Mouse (Mus musculus) neural tube, embryonic 14.5 days (tissue): ENCODE data around the gene Klf3. TPM values are rescaled to one million over a fixed set of nuclear protein-coding genes. Genes with fewer than 3 reads are reported as not detected.

ENCODE experiments used
- ATAC-seq: fragments of 200-750 bp; cut with Nextera tagmentation; 2 replicates; pipeline ENCODE4 v1.8.0; 2017; ENCODE audit warnings: low read depth, mild to moderate bottlenecking, moderate TSS enrichment, moderate library complexity
- H3K27ac ChIP-seq: fragments of 300-500 bp; sonication (generic); 2 replicates; pipeline ENCODE4 v1.5.1; 2014; ENCODE audit warnings: low read depth, mild to moderate bottlenecking, control low read depth, low read length, moderate library complexity, mixed read lengths
- H3K27me3 ChIP-seq: fragments of 300-500 bp; sonication (generic); 2 replicates; pipeline ENCODE4 v1.6.1; 2014; ENCODE audit warnings: low read length; ENCODE audit not compliant: control insufficient read depth, insufficient read depth
- H3K36me3 ChIP-seq: fragments of 300-500 bp; sonication (generic); 2 replicates; pipeline ENCODE4 v1.6.1; 2014; ENCODE audit warnings: low read length, mixed read lengths; ENCODE audit not compliant: control insufficient read depth, insufficient read depth
- H3K4me1 ChIP-seq: fragments of 300-500 bp; sonication (generic); 2 replicates; pipeline ENCODE4 v1.6.1; 2014; ENCODE audit warnings: low read length; ENCODE audit not compliant: control insufficient read depth, insufficient read depth
- H3K4me2 ChIP-seq: fragments of 300-500 bp; sonication (generic); 2 replicates; pipeline ENCODE4 v1.6.1; 2014; ENCODE audit warnings: mild to moderate bottlenecking, low read depth, low read length, control low read depth
- H3K4me3 ChIP-seq: fragments of 300-500 bp; sonication (generic); 2 replicates; pipeline ENCODE4 v1.5.1; 2014; ENCODE audit warnings: low read depth, low read length, control low read depth, mixed read lengths
- H3K9ac ChIP-seq: fragments of 300-500 bp; sonication (generic); replicated peaks from 2 replicates; pipeline ENCODE4 v1.6.1; 2014; ENCODE audit warnings: low read depth, mild to moderate bottlenecking, control low read depth, low read length, mixed read lengths
- H3K9me3 ChIP-seq: fragments of 300-500 bp; sonication (generic); 2 replicates; pipeline ENCODE4 v1.6.1; 2016; ENCODE audit warnings: low read length; ENCODE audit not compliant: control insufficient read depth
- WGBS: fragments of 180-500 bp; shearing (Covaris S2); extraction: QIAGEN DNeasy Blood & Tissue Kit; methylation state at CpG from one replicate; pipeline ENCODE4 v1.1.7; 2014; 5-methylcytosine and 5-hydroxymethylcytosine counted together
- polyA plus RNA-seq: library from polyadenylated mRNA; unstranded; fragments of >200 nt; fragmentation: Nextera tagmentation; extraction: Ambion mirVana; gene quantifications from 2 replicates; pipeline ENCODE4 v1.2.1, GENCODE M21; 2014

Klf3 gene
- 15.8 and 20.1 TPM in 2 replicates for polyA plus RNA-seq

DNA sequence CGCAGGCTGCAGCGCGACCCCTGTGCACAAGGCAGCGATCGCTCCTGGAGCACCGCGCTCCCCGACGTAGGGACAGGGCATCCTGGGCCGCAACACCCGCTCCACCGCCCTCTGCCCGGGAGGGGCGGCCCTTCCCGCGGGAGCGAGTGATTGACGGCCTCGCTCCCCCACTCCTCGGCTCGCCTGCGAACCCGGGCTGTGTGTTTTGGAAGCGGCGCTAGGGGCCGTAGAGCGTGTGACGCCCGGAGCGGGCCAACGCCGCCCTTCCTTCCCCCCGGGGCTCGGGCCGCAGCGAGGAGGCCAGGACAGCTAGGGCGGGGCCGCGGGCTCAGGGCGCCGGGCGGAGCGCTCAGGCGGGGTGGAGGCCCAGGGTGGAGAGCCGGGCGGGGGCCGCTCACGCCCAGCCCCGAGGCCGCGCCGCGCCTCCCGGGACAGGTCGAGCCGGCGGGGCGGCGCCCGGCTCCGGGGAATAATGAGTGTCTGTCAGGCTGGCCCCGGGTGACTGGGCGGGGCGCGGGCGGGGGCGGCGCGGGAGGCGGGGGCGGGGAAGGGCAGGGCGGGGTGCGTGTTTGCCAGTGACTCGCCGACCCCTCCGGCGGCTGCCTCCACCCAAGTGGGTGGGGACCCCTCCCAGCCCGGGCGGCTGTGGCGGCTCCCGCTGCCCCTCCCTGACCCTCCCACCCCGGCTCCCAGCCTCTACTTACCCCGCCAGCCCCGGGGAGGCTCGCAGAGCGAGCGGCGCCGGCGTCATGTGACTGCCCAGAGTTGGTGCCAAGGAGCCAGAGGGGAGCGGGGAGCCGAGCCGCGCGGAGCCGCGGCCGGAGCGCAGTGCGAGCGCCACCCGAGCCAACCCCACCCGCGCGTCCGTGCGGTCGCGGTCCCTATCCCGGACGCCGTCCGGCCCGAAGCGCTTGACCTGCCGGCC, at the start of gene Klf3:
Gene Klf3, plus strand, starts transcription at position 594 of the 925 bp plus-strand sequence.
- H3K4me1 ChIP-seq = peaks cover 8% of the 10 kb centered on the region
- peak within 1 kb of the TSS; percentile 76 for H3K4me3 ChIP-seq
- WGBS = under 1% methylated on average over 76 of the region's 116 CpGs
- ATAC-seq = peak; percentile 90
- peak within 1 kb of the TSS; percentile 89 for H3K4me2 ChIP-seq
- no peaks in the 10 kb centered on the region for H3K36me3 ChIP-seq
- H3K9me3 ChIP-seq = no peaks in the 10 kb centered on the region
- H3K27me3 ChIP-seq = no peaks in the 10 kb centered on the region
- peak within 1 kb of the TSS; percentile 86 for H3K27ac ChIP-seq
- H3K9ac ChIP-seq = peak within 1 kb of the TSS; percentile 76

DNA sequence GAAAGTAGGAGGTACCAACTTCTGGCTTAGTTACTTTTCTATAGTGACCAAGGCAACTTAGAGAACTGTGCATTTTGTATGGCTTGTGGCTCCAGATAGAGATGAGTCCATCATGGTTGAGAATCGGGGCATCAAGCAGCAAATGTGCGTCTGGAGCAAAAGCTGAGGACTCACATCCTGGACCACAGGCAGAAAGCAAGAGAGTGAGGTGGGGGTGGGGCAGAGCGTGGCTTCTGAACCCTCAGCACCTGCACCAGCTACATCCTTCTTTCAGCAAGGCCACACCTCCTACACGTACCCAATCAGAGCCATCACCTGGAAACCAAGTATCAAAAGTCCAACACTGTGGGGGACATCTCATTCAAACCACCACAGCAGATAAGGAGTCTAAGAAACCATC, 40.9 kb upstream of the Klf3 start:
- Histone ChIP-seq H3K27ac (no peak overlapping the region), H3K27me3 (no peaks in the 10 kb centered on the region), H3K4me2 (no peak overlapping the region), H3K36me3 (no peaks in the 10 kb centered on the region), H3K4me1 (no peaks in the 10 kb centered on the region), H3K4me3 (no peak overlapping the region), H3K9me3 (no peaks in the 10 kb centered on the region; the same call in 1 of the 2 replicates), H3K9ac (no peak overlapping the region)
- 92% methylated on average over 4 of the region's 4 CpGs for WGBS
- no peak for ATAC-seq

DNA sequence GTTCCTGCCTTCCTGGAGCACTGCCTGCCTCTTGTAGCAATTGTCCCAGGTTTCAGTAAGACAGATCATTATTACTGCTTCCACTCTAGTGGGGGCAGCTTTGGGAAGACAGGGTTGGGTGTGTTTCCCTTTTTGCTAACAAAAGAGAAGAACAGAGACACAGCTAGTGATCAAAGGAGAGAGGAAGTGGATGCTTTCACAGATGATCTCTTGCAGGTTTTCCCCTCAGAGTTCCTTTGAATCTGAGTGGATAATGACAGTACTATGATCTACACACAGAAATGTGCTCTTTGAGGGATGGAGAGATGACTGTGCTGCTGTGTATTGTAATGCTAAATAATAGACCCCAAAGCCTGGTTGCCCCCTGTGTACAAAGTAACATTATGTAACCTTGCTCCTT, 38.7 kb upstream of the Klf3 start:
- no peaks in the 10 kb centered on the region for H3K4me1 ChIP-seq
- H3K9ac ChIP-seq = no peak overlapping the region
- H3K9me3 ChIP-seq = peaks cover 3% of the 10 kb centered on the region; the same call in 1 of the 2 replicates
- no peaks in the 10 kb centered on the region for H3K36me3 ChIP-seq
- H3K27me3 ChIP-seq = no peaks in the 10 kb centered on the region
- no peak overlapping the region for H3K4me3 ChIP-seq
- H3K27ac ChIP-seq = no peak overlapping the region
- no peak for ATAC-seq
- H3K4me2 ChIP-seq = no peak overlapping the region

DNA sequence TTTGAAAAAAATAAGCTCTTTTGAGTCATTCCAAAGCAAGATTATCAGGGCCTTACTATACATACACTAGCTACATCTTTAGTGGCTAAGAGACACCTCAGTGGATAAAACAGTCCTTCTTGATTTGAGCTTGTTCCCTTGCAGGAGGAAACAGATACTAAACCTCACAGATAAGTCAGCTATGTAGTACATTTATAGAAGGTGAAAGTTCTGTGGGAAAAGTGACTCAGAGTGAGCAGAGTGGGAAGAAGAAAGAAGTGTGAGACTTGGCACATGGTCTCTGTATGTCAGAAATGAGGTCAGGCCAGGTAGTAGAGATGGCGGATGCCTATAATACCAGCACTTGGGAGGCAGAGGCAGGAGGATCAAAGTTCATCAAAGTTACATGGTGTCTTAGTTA, 37.4 kb upstream of the Klf3 start:
- no peak overlapping the region for H3K9ac ChIP-seq
- H3K27ac ChIP-seq = no peak overlapping the region
- H3K4me3 ChIP-seq = no peak overlapping the region
- H3K27me3 ChIP-seq = no peaks in the 10 kb centered on the region
- H3K4me2 ChIP-seq = no peak overlapping the region
- no peaks in the 10 kb centered on the region for H3K4me1 ChIP-seq
- peaks cover 3% of the 10 kb centered on the region; the same call in 1 of the 2 replicates for H3K9me3 ChIP-seq
- 100% methylated on average over 1 of the region's 1 CpGs for WGBS
- no peaks in the 10 kb centered on the region for H3K36me3 ChIP-seq
- ATAC-seq = no peak

DNA sequence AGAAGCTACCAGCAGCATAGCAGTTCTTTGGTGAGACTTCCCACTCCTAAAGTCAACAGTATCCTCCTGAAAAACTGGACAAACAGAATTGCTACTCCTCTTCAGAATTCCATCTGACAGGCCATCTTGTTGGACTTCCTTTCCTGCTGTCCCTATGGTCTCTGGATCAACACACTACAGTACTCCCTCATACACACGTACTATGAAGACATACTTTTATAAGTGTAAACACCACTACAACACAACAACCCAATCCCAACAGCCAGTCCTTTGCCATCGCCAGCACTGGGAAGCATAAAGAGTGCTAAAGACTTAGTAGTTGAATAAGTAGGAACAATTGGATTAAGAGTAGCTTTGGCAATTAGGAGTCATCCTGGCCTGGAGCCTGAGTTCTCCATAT, 36.6 kb upstream of the Klf3 start:
- H3K27ac ChIP-seq = no peak overlapping the region
- H3K4me1 ChIP-seq = no peaks in the 10 kb centered on the region
- H3K4me2 ChIP-seq = no peak overlapping the region
- H3K36me3 ChIP-seq = no peaks in the 10 kb centered on the region
- WGBS = 91% methylated on average over 2 of the region's 2 CpGs
- no peak overlapping the region for H3K4me3 ChIP-seq
- no peak overlapping the region for H3K9ac ChIP-seq
- no peak for ATAC-seq
- H3K27me3 ChIP-seq = no peaks in the 10 kb centered on the region
- peaks cover 3% of the 10 kb centered on the region; the same call in 1 of the 2 replicates for H3K9me3 ChIP-seq

DNA sequence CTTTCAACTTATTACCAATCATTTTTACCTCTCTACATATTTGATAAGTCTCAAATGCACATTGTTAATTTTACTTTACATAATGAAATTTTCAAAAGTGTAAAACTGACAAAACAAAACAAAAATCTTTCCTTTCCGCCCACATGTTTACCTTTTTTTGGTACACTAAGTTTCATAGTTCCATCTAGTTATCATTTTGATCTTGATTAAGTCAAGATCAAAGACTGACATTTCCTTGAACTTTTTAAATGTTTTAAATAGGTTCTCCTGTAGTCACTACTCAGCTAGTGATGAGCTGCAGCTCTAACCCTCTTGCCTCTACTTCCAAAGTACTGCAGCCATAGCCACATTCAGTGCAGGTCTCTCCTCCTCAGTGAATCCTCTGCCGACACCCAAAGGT, 31.6 kb upstream of the Klf3 start:
- no peaks in the 10 kb centered on the region for H3K27me3 ChIP-seq
- no peak overlapping the region for H3K9ac ChIP-seq
- H3K4me2 ChIP-seq = no peak overlapping the region
- ATAC-seq = no peak
- H3K9me3 ChIP-seq = peaks cover 3% of the 10 kb centered on the region; the same call in 1 of the 2 replicates
- no peak overlapping the region for H3K27ac ChIP-seq
- H3K4me1 ChIP-seq = no peaks in the 10 kb centered on the region
- no peak overlapping the region for H3K4me3 ChIP-seq
- H3K36me3 ChIP-seq = no peaks in the 10 kb centered on the region
- WGBS = 94% methylated on average over 2 of the region's 2 CpGs

DNA sequence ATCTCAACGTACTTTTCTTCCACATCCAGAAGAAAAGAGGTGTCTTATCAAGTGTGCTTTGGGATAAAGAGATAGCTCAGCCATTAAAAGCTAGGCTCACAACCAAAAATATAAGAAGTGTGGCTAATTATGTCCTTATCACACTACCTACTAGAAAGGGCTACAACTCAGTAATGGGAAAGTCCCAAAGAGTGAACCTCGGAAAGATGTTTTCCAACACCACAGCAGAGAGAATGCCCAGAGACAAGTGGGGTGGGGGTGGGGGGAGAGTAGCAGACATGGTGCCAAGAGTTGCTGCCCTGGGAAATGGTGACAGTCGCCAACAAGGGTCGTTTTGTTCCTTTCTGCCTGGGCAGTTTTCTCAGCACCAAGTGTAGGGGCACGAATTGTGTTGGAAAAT, 25.0 kb upstream of the Klf3 start:
- H3K4me3 ChIP-seq = no peak overlapping the region

DNA sequence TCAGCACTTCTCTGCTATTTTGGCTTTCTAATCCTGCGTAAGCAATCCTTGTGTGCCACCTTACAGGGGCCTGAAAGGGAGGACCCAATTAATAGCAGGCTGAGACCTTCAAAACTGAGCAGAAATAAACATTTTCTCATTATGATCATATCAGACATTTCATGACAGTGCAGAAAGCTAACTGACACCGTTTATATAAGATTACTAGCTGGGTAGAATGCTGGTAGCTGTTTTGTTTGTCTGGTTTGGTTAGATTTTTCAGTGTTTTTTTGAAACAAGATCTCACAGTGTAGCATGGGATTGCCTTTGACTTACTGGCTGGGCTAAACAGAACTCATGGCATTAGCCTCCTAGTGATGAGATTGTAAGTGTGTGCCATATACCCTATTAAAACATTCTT, 23.9 kb upstream of the Klf3 start:
- no peak overlapping the region for H3K4me2 ChIP-seq
- no peak overlapping the region for H3K4me3 ChIP-seq
- H3K9ac ChIP-seq = no peak overlapping the region
- H3K27me3 ChIP-seq = no peaks in the 10 kb centered on the region
- no peak for ATAC-seq
- H3K27ac ChIP-seq = no peak overlapping the region
- 84% methylated on average over 2 of the region's 2 CpGs for WGBS
- H3K9me3 ChIP-seq = no peaks in the 10 kb centered on the region
- no peaks in the 10 kb centered on the region for H3K36me3 ChIP-seq
- no peaks in the 10 kb centered on the region for H3K4me1 ChIP-seq

More for the DNA sequence above, 25.0 kb upstream of the Klf3 start:
- WGBS = 84% methylated on average over 5 of the region's 5 CpGs
- no peaks in the 10 kb centered on the region for H3K27me3 ChIP-seq
- no peak for ATAC-seq
- no peak overlapping the region for H3K27ac ChIP-seq
- no peaks in the 10 kb centered on the region for H3K36me3 ChIP-seq
- H3K9me3 ChIP-seq = no peaks in the 10 kb centered on the region
- H3K9ac ChIP-seq = no peak overlapping the region
- no peaks in the 10 kb centered on the region for H3K4me1 ChIP-seq
- no peak overlapping the region for H3K4me2 ChIP-seq

DNA sequence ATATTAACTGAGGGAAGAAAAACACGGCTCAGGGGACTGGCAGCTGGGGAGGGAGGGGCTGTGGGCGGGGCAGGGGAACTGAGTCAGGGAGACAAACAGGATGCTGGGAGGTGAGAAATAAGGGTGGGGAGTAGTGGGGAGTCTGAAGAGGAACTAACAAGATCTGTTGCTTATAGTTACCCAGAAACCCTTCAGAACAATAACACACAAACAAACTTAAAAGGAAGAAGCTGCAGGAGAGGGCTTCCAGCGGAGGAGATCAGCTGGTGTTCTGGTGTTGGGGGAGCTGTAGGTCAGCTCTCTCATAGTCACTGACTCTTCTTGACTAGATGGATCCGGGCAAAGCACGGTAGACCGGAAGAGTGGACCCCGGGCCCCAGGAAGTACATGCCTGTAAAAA, 22.4 kb upstream of the Klf3 start:
- no peaks in the 10 kb centered on the region for H3K9me3 ChIP-seq
- no peak overlapping the region for H3K27ac ChIP-seq
- H3K27me3 ChIP-seq = no peaks in the 10 kb centered on the region
- H3K36me3 ChIP-seq = no peaks in the 10 kb centered on the region
- H3K4me1 ChIP-seq = no peaks in the 10 kb centered on the region
- no peak for ATAC-seq
- H3K4me3 ChIP-seq = no peak overlapping the region
- H3K4me2 ChIP-seq = no peak overlapping the region
- WGBS = 71% methylated on average over 7 of the region's 7 CpGs
- no peak overlapping the region for H3K9ac ChIP-seq
